Mouse (Mus musculus): ENCODE measurements around the gene Stx8. TPM values are rescaled to one million over a fixed set of nuclear protein-coding genes. Genes with fewer than 3 reads are reported as not detected.
A peak's percentile ranks its signal among the peaks of the same experiment; 100 is the strongest.

The Stx8 gene
- polyA plus RNA-seq, 1 experiment from 2014 or later: 64.2 TPM

- 55% methylated on average over 12 of the region's 12 CpGs for WGBS
- Histone ChIP-seq H3K9ac (ENCODE audit: low read depth, low read length) (no peak overlapping the region), H3K4me3 (ENCODE audit: low read length) (no peak overlapping the region), H3K9me3 (ENCODE audit: control insufficient read depth, low read length) (no peaks in the 10 kb centered on the region), H3K27ac (ENCODE audit: low read length) (peak overlapping the region; percentile 68), H3K4me1 (ENCODE audit: control insufficient read depth, insufficient read depth, low read length) (peaks cover 13% of the 10 kb centered on the region), H3K27me3 (replicated peaks; ENCODE audit: control insufficient read depth, insufficient read depth, low read length) (no peaks in the 10 kb centered on the region), H3K36me3 (ENCODE audit: control insufficient read depth, insufficient read depth, low read length) (no peaks in the 10 kb centered on the region), H3K4me2 (ENCODE audit: low read depth, low read length) (no peak overlapping the region)
- ATAC-seq: peak; percentile 36
These were observed 222.8 kb downstream of the Stx8 start for GRCm38 (mm10) chr11:68188695-68189201.

GRCm38 (mm10) chr11:68190849-68191248 lies 224.9 kb downstream of the Stx8 start:
- Histone ChIP-seq H3K4me2 (ENCODE audit: low read depth, low read length) (no peak overlapping the region), H3K4me1 (ENCODE audit: control insufficient read depth, insufficient read depth, low read length) (peaks cover 31% of the 10 kb centered on the region), H3K9me3 (ENCODE audit: control insufficient read depth, low read length) (no peaks in the 10 kb centered on the region), H3K36me3 (ENCODE audit: control insufficient read depth, insufficient read depth, low read length) (no peaks in the 10 kb centered on the region), H3K27me3 (replicated peaks; ENCODE audit: control insufficient read depth, insufficient read depth, low read length) (no peaks in the 10 kb centered on the region), H3K4me3 (ENCODE audit: low read length) (no peak overlapping the region), H3K27ac (ENCODE audit: low read length) (no peak overlapping the region), H3K9ac (ENCODE audit: low read depth, low read length) (no peak overlapping the region)
- no peak for ATAC-seq
- WGBS: 75% methylated on average over 5 of the region's 5 CpGs

GRCm38 (mm10) chr11:68195168-68195567 lies 229.2 kb downstream of the Stx8 start:
- Histone ChIP-seq H3K9me3 (ENCODE audit: control insufficient read depth, low read length) (no peaks in the 10 kb centered on the region), H3K27ac (ENCODE audit: low read length) (0 out of 2 replicates have a peak overlapping the region, but pooled peaks have one; percentile 29), H3K9ac (ENCODE audit: low read depth, low read length) (no peak overlapping the region), H3K4me3 (ENCODE audit: low read length) (no peak overlapping the region), H3K27me3 (replicated peaks; ENCODE audit: control insufficient read depth, insufficient read depth, low read length) (no peaks in the 10 kb centered on the region), H3K36me3 (ENCODE audit: control insufficient read depth, insufficient read depth, low read length) (no peaks in the 10 kb centered on the region), H3K4me2 (ENCODE audit: low read depth, low read length) (no peak overlapping the region), H3K4me1 (ENCODE audit: control insufficient read depth, insufficient read depth, low read length) (peaks cover 28% of the 10 kb centered on the region; the same call in 1 of the 2 replicates)
- no peak for ATAC-seq
- 54% methylated on average over 6 of the region's 6 CpGs for WGBS

- Histone ChIP-seq H3K27ac (ENCODE audit: low read length) (peak overlapping the region; percentile 19; the same call in 1 of the 2 replicates), H3K36me3 (ENCODE audit: control insufficient read depth, insufficient read depth, low read length) (no peaks in the 10 kb centered on the region), H3K27me3 (replicated peaks; ENCODE audit: control insufficient read depth, insufficient read depth, low read length) (no peaks in the 10 kb centered on the region), H3K4me1 (ENCODE audit: control insufficient read depth, insufficient read depth, low read length) (peaks cover 28% of the 10 kb centered on the region; the same call in 1 of the 2 replicates), H3K9ac (ENCODE audit: low read depth, low read length) (no peak overlapping the region), H3K9me3 (ENCODE audit: control insufficient read depth, low read length) (no peaks in the 10 kb centered on the region), H3K4me3 (ENCODE audit: low read length) (no peak overlapping the region), H3K4me2 (ENCODE audit: low read depth, low read length) (no peak overlapping the region)
- 0 out of 2 replicates have a peak, but pooled peaks have one; percentile 39 for ATAC-seq
- WGBS: 57% methylated on average over 10 of the region's 10 CpGs
These were observed 229.7 kb downstream of the Stx8 start for GRCm38 (mm10) chr11:68195693-68196176.

- no peak overlapping the region for H3K4me3 ChIP-seq (ENCODE audit: low read length)
- no peaks in the 10 kb centered on the region for H3K36me3 ChIP-seq (ENCODE audit: control insufficient read depth, insufficient read depth, low read length)
- peak overlapping the region; percentile 30 for H3K27ac ChIP-seq (ENCODE audit: low read length)
- WGBS: 56% methylated on average over 6 of the region's 6 CpGs
- no peak for ATAC-seq
- H3K9ac ChIP-seq (ENCODE audit: low read depth, low read length): no peak overlapping the region
- H3K4me2 ChIP-seq (ENCODE audit: low read depth, low read length): no peak overlapping the region
- H3K4me1 ChIP-seq (ENCODE audit: control insufficient read depth, insufficient read depth, low read length): peaks cover 28% of the 10 kb centered on the region; the same call in 1 of the 2 replicates
- no peaks in the 10 kb centered on the region for H3K27me3 ChIP-seq (replicated peaks; ENCODE audit: control insufficient read depth, insufficient read depth, low read length)
- H3K9me3 ChIP-seq (ENCODE audit: control insufficient read depth, low read length): no peaks in the 10 kb centered on the region
These were observed 230.6 kb downstream of the Stx8 start for GRCm38 (mm10) chr11:68196566-68196965.

GRCm38 (mm10) chr11:68197471-68197870 lies 231.5 kb downstream of the Stx8 start:
- H3K9me3 ChIP-seq (ENCODE audit: control insufficient read depth, low read length): no peaks in the 10 kb centered on the region
- WGBS: 89% methylated on average over 11 of the region's 11 CpGs
- no peaks in the 10 kb centered on the region for H3K36me3 ChIP-seq (ENCODE audit: control insufficient read depth, insufficient read depth, low read length)
- H3K27me3 ChIP-seq (replicated peaks; ENCODE audit: control insufficient read depth, insufficient read depth, low read length): no peaks in the 10 kb centered on the region
- H3K4me2 ChIP-seq (ENCODE audit: low read depth, low read length): no peak overlapping the region
- no peak overlapping the region for H3K27ac ChIP-seq (ENCODE audit: low read length)
- H3K9ac ChIP-seq (ENCODE audit: low read depth, low read length): no peak overlapping the region
- peaks cover 28% of the 10 kb centered on the region; the same call in 1 of the 2 replicates for H3K4me1 ChIP-seq (ENCODE audit: control insufficient read depth, insufficient read depth, low read length)
- ATAC-seq: no peak
- no peak overlapping the region for H3K4me3 ChIP-seq (ENCODE audit: low read length)

- WGBS: 65% methylated on average over 10 of the region's 10 CpGs
- H3K4me3 ChIP-seq (ENCODE audit: low read length): no peak overlapping the region
- peaks cover 28% of the 10 kb centered on the region; the same call in 1 of the 2 replicates for H3K4me1 ChIP-seq (ENCODE audit: control insufficient read depth, insufficient read depth, low read length)
- H3K27ac ChIP-seq (ENCODE audit: low read length): no peak overlapping the region
- H3K27me3 ChIP-seq (replicated peaks; ENCODE audit: control insufficient read depth, insufficient read depth, low read length): no peaks in the 10 kb centered on the region
- H3K9me3 ChIP-seq (ENCODE audit: control insufficient read depth, low read length): no peaks in the 10 kb centered on the region
- H3K4me2 ChIP-seq (ENCODE audit: low read depth, low read length): no peak overlapping the region
- ATAC-seq: no peak
- no peak overlapping the region for H3K9ac ChIP-seq (ENCODE audit: low read depth, low read length)
- no peaks in the 10 kb centered on the region for H3K36me3 ChIP-seq (ENCODE audit: control insufficient read depth, insufficient read depth, low read length)
These were observed 232.7 kb downstream of the Stx8 start for GRCm38 (mm10) chr11:68198696-68199095.

GRCm38 (mm10) chr11:68199103-68199502 lies 233.1 kb downstream of the Stx8 start:
- Histone ChIP-seq H3K4me1 (ENCODE audit: control insufficient read depth, insufficient read depth, low read length) (peaks cover 26% of the 10 kb centered on the region), H3K4me2 (ENCODE audit: low read depth, low read length) (no peak overlapping the region), H3K27me3 (replicated peaks; ENCODE audit: control insufficient read depth, insufficient read depth, low read length) (no peaks in the 10 kb centered on the region), H3K27ac (ENCODE audit: low read length) (no peak overlapping the region), H3K4me3 (ENCODE audit: low read length) (no peak overlapping the region), H3K9ac (ENCODE audit: low read depth, low read length) (no peak overlapping the region), H3K9me3 (ENCODE audit: control insufficient read depth, low read length) (no peaks in the 10 kb centered on the region), H3K36me3 (ENCODE audit: control insufficient read depth, insufficient read depth, low read length) (no peaks in the 10 kb centered on the region)
- no peak for ATAC-seq
- 74% methylated on average over 8 of the region's 8 CpGs for WGBS

GRCm38 (mm10) chr11:68199801-68200423 lies 233.9 kb downstream of the Stx8 start:
- no peak overlapping the region for H3K9ac ChIP-seq (ENCODE audit: low read depth, low read length)
- H3K4me2 ChIP-seq (ENCODE audit: low read depth, low read length): no peak overlapping the region
- no peak overlapping the region for H3K27ac ChIP-seq (ENCODE audit: low read length)
- no peaks in the 10 kb centered on the region for H3K27me3 ChIP-seq (replicated peaks; ENCODE audit: control insufficient read depth, insufficient read depth, low read length)
- H3K4me3 ChIP-seq (ENCODE audit: low read length): no peak overlapping the region
- ATAC-seq: peak; percentile 65; the same call in 1 of the 2 replicates
- H3K4me1 ChIP-seq (ENCODE audit: control insufficient read depth, insufficient read depth, low read length): peaks cover 18% of the 10 kb centered on the region
- H3K36me3 ChIP-seq (ENCODE audit: control insufficient read depth, insufficient read depth, low read length): no peaks in the 10 kb centered on the region
- WGBS: 33% methylated on average over 10 of the region's 10 CpGs
- no peaks in the 10 kb centered on the region for H3K9me3 ChIP-seq (ENCODE audit: control insufficient read depth, low read length)

Data from intestine, embryonic 16.5 days (tissue).